Mouse (Mus musculus) kidney, adult 2 months (tissue): ENCODE data around the gene Sik3.

Experiments
- CTCF ChIP-seq: fragments of 200-500 bp; conservative IDR thresholded peaks from 2 replicates; pipeline ENCODE4 v1.5.1; 2011; ENCODE audit warnings: low read depth, mild to moderate bottlenecking, control low read depth, low read length, moderate library complexity, mixed read lengths; ENCODE audit not compliant: insufficient read depth, insufficient read length
- POLR2A ChIP-seq: fragments of 200-500 bp; IDR thresholded peaks from one replicate; pipeline ENCODE4 v1.6.1; 2011; ENCODE audit warnings: low read depth, low read length, control low read depth

DNA sequence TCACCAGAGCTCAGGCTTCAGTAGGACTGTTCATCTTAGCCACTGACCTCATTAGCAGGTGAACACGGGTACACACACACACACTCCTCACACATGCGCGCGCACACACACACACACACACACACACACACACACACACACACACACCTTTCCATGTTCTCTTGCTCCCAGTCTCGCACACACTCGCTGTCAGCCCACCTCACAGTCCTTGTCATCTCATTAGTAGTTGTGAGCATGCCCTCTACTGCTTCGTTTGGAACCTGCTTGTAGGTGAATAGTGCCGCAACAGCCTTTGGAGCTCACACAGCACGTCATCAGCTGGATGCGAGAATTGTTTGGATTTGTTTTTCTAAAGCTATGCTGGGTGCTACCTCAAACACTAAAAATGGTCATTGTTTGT lies 176.8 kb downstream of the Sik3 start:
- TF ChIP-seq POLR2A (no peak), CTCF (no peak)
